30 mouse cellular contexts compared by ENCODE assay signal in genomic region chr5:17863085-17863484, GRCm38 (mm10). TPM values are rescaled to one million over a fixed set of nuclear protein-coding genes. Genes with fewer than 3 reads are reported as not detected.
DNase-seq lines count a peak whose midpoint lies in the region; ATAC-seq and TF ChIP-seq lines count a peak whose summit lies in the region.
"Had no signal": no experiment of that assay in that cellular context is flagged by ENCODE, and none has a peak within 500 bp of the region (broad histone marks: within the 10 kb centered on the region; RNA-seq: fewer than 3 reads in every experiment).

No protein-coding gene starts in this region.

- H3K36me3 ChIP-seq in intestine, embryonic 15.5 days, result no peaks in the 10 kb centered on the region
- H3K36me3 ChIP-seq: embryonic facial prominence, embryonic 13.5 days; G1E; heart, embryonic 12.5 days; hindbrain, embryonic 13.5 days; neural tube, embryonic 15.5 days; stomach, embryonic 15.5 days had no signal

- no peak overlapping the region for H3K4me2 ChIP-seq in intestine, embryonic 15.5 days (replicated peaks)
- H3K4me2 ChIP-seq: embryonic facial prominence, embryonic 13.5 days; heart, embryonic 12.5 days; hindbrain, embryonic 13.5 days; neural tube, embryonic 15.5 days; stomach, embryonic 15.5 days had no signal

- no peak overlapping the region for H3K9ac ChIP-seq in intestine, embryonic 15.5 days
- H3K9ac ChIP-seq: embryonic facial prominence, embryonic 13.5 days; heart, embryonic 12.5 days; hindbrain, embryonic 13.5 days; liver, embryonic 14.5 days; neural tube, embryonic 15.5 days; stomach, embryonic 15.5 days had no signal

- H3K4me1 ChIP-seq in intestine, embryonic 15.5 days (replicated peaks), result no peaks in the 10 kb centered on the region
- H3K4me1 ChIP-seq: embryonic facial prominence, embryonic 13.5 days; hindbrain, embryonic 13.5 days; neural tube, embryonic 15.5 days; stomach, embryonic 15.5 days had no signal

- WGBS in intestine, embryonic 15.5 days, result 78% methylated on average over 2 of the region's 2 CpGs

- H3K27me3 ChIP-seq in intestine, embryonic 15.5 days (replicated peaks), result no peaks in the 10 kb centered on the region
- H3K27me3 ChIP-seq: embryonic facial prominence, embryonic 13.5 days; heart, embryonic 12.5 days; hindbrain, embryonic 13.5 days; neural tube, embryonic 15.5 days; stomach, embryonic 15.5 days had no signal

- 0 out of 2 replicates have a peak overlapping the region, but pooled peaks have one; percentile 25 for H3K27ac ChIP-seq in gastrocnemius, adult 2 months
- no peak overlapping the region for H3K27ac ChIP-seq in intestine, embryonic 15.5 days
- H3K27ac ChIP-seq: embryonic facial prominence, embryonic 13.5 days; hindbrain, embryonic 13.5 days; liver, embryonic 14.5 days; macrophage; neural tube, embryonic 15.5 days; stomach, embryonic 15.5 days had no signal

- no peaks in the 10 kb centered on the region for H3K9me3 ChIP-seq in intestine, embryonic 15.5 days
- H3K9me3 ChIP-seq: embryonic facial prominence, embryonic 13.5 days; G1E; heart, embryonic 12.5 days; hindbrain, embryonic 13.5 days; neural tube, embryonic 15.5 days; stomach, embryonic 15.5 days had no signal

- no peak overlapping the region for H3K4me3 ChIP-seq in gastrocnemius, adult 2 months
- H3K4me3 ChIP-seq in intestine, embryonic 15.5 days (replicated peaks), result no peak overlapping the region
- H3K4me3 ChIP-seq: embryonic facial prominence, embryonic 13.5 days; heart, embryonic 12.5 days; hindbrain, embryonic 13.5 days; neural tube, embryonic 15.5 days; stomach, embryonic 15.5 days had no signal

- ATAC-seq in intestine, embryonic 15.5 days, result 0 out of 2 replicates have a peak, but pooled peaks have one; percentile 56
- ATAC-seq: forebrain, embryonic 16.5 days; Patski had no signal

- no peak for TF ChIP-seq CTCF in gastrocnemius, adult 2 months (IDR thresholded peaks at IDR 0.05)

- intact Hi-C loops in gastrocnemius, adult 2 months (cut with DNase I), result no loop called here

- DNase-seq in gastrocnemius, adult 2 months, result no peak
- DNase-seq in gastrocnemius, adult 8-10 months (ENCODE audit: low spot score in 2 of 2), result no peak
- DNase-seq in kidney, adult 8-10 months, result peak; percentile 66 to 72
- DNase-seq in kidney, postnatal 10 days, result no peak
- DNase-seq in kidney, postnatal 25 days, result peak; percentile 32 to 61
- DNase-seq in left cerebral cortex, adult 18-20 months (ENCODE audit: low spot score in 2 of 2), result no peak
- DNase-seq in natural killer cell, adult 2 months (ENCODE audit: low spot score in 2 of 2), result no peak
- DNase-seq: adrenal gland, postnatal 25 days; cerebellum, adult 18-20 months; cerebellum, postnatal 10 days; gastrocnemius, postnatal 14 days; heart, adult 11 months; heart, postnatal 4 days; left cerebral cortex, postnatal 4 days; lung, adult 2 months; lung, postnatal 10 days; midbrain, embryonic 14.5 days; right cerebral cortex, postnatal 25 days; thymus, postnatal 14 days had no signal

RNA-seq across cellular contexts. Expression of gene Cd36, which starts 25.5 kb away (rescaled TPM):
- total RNA-seq in gastrocnemius, adult 2 months (2021), result 100 to 1,000 TPM; 237 to 443 TPM
- total RNA-seq in gastrocnemius, adult 8-10 months (2022), result 100 to 1,000 TPM; 206 to 265 (median 247) TPM
- 31.6 and 32.8 TPM in 2 replicates for polyA plus RNA-seq in intestine, embryonic 15.5 days (2015; fragmentation: Nextera tagmentation; extraction: Ambion mirVana)
- 1 to 10 TPM; 1.9 to 2.2 TPM for total RNA-seq in left cerebral cortex, adult 18-20 months (2021)
- polyA plus RNA-seq: G1E had no signal

Comparison
In these comparisons a context has a peak if more than half of its experiments do, and no peak if none do; other contexts are left out.
1. DNase-seq: peak in kidney, adult 8-10 months (2 of 2) and kidney, postnatal 25 days (2 of 2); none in gastrocnemius, adult 2 months (single experiment), gastrocnemius, adult 8-10 months (0 of 2), kidney, postnatal 10 days (single experiment), left cerebral cortex, adult 18-20 months (0 of 2) and natural killer cell, adult 2 months (0 of 2).
2. RNA of gene Cd36, which starts 25.5 kb away (total RNA-seq): 237 to 443 TPM in gastrocnemius, adult 2 months and 206 to 265 TPM in gastrocnemius, adult 8-10 months; 1.9 to 2.2 TPM in left cerebral cortex, adult 18-20 months; every median in the first group is over 10 times any median in the second.